Mouse (Mus musculus) layer of hippocampus, postnatal 14 days (tissue): ENCODE measurements around the gene Tmem132b. TPM values are rescaled to one million over a fixed set of nuclear protein-coding genes. Genes with fewer than 3 reads are reported as not detected.
A peak's percentile ranks its signal among the peaks of the same experiment; 100 is the strongest.

Experiments
- DNase-seq, 2 experiments: peaks; one replicate each; pipeline ENCODE4 v3.0.0; 2021 to 2022; ENCODE audit warnings: low spot score in 2 of 2, mixed read lengths in 1 of 2
- total RNA-seq, 2 experiments: library from RNA; stranded (reverse); gene quantifications; 2 replicates each; pipeline ENCODE4 v1.2.3; 2021

Gene Tmem132b
- total RNA-seq, 2 experiments from 2014 or later: 98.9 to 106 TPM

DNA sequence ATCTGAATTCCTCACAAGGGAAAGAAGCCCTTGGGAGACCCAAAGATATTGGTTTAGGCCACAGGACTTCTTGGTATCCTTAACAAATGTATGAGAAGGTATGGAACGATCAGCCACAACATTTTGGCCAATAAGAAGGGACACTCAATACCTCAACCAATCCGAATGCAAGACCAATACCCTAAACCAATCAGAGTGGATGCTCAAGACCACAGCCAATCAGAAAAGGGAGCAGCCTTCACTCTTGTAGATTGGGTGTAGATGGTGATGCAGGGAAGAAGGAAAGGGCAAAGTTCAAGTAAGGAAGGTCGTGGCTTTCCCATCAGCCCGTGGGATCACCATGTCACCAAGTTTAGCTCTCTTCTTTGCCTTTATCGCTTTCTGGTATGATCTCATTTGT lies 40.4 kb downstream of the Tmem132b start:
- DNase-seq: no peak

DNA sequence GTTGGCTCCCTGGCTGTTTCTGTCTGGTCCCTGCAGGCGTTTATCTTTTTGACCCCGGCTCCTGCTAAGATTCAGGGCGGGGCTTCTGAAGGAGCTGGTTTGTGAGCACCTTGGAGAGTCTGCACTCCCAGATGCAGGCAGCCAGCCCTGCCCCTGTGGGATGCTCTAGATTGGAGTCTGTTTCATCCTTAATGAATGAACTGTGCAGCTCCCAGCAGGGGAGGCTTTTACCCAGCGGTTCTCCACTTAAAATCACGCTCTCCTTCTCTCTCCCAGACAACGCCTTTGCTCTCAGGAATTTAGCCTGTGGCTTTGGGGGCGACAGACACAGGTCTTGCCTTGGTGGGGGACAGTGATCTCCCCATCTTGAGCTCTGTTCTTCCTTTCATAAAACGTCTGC lies 43.3 kb downstream of the Tmem132b start:
- DNase-seq: no peak

DNA sequence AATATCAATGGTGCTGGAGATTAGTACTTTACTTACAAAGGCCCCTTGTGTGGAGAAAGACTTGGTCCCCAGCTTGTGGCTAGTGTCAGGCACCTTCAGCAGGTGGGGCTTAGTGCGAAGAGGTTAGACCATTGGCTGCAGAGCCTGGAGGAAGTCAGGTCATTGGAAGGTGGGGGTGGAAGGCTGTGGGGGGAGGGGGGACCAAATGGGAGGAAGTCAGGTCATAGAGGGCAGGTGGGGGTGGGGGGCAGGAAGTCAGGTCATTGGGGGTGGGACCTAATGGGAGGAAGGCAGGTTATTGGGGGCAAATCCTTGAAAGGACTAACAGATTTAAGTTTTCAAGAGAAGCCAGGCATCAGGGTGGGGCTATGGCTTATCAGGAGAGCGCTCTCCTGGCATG lies 44.3 kb downstream of the Tmem132b start:
- no peak for DNase-seq

DNA sequence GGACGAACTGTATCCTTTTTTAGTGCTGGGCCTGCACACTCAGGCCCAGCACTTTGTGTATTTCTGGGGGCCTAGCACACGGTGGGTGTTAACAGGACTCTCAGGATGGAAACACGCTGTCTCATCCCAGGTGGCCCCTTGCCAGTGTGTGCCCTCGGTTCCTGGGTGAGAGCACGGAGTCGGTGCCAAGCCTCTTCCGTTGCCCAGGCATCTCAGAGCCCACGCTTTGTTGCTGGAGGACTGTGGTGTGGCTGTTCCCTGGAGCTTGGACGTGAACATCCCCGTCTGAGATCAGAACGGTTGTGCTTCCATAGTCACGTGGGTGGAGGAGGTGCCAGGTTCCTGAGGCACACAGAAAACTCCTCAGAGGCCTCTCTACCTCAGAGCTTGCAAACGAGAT lies 47.1 kb downstream of the Tmem132b start:
- peak; percentile 56 to 79 for DNase-seq

DNA sequence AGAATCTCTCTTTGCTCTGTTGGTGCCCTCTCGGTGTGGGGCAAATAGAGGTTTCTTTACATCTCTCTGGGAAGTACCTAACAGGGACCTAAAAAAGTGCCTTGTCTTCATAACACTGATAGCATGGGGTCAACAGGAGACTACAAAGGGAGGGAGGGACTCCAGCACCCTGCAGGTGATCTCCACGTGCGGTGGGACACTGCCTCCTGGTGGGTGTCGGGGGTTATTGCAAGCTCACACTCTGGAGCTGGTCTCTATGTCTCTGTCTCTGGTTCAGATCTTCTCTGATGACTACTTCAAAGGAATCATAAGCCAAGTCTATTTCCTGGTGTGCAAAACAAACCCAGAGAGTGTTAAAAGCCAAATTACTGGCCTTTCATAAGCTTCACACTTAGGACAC lies 47.6 kb downstream of the Tmem132b start:
- no peak for DNase-seq

DNA sequence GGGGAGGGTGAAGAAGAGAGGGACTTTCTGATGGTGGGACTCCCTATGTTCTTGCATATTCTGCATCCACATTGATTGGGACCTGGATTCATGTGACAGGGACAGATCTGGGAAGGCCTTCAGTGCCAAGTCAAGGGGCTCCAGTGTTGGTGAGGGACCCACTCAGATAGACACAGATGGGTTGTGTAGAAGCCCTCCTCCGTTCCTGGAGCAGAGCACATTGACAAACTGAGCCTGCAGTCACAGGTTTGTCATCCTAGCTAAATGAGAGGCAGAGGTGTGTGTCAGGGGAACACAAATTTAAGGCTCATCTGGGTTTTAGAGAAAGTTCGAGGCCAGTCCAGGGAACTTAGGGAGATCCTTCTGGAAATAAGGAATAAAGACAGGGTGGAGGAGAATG lies 51.7 kb downstream of the Tmem132b start:
- DNase-seq: peak; percentile 27 to 36

DNA sequence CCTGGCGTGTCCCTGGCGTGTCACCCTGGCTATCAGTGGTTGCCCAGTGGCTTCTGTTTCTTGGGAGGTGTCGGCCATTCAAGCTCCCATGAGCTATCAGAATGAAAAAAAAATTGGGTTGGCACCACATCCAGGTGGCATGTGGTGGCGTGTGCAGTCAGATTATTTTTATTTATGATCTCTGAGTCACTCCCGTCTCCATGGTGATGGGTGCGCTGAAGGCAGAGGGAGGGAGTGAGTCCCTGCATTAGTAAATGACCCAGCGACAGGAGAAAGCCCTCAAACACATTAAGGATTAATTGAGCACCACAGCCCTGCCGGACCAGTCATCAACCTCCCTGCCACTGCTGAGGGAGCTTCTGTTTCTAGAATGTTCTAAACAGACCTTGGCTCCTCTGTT lies 52.3 kb downstream of the Tmem132b start:
- peak; percentile 28 to 70 for DNase-seq

DNA sequence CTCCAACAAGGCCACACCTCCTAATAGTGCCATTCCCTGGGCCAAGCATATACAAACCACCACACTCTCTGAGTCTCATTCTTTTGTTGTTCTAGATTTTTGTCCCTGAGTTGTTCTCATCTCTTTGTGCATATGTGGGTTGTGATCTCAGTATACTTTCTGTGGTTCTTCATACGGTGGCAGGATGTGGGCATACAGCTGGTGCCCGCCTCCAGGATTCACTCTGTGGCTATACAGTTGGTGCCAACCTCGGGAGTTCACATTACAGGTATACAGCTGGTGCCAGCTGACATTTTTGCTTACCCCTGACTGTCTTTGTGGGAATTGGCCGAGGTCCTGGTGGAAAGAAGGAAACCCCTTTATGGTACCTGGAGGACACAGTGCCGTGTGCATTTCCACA lies 53.6 kb downstream of the Tmem132b start:
- no peak for DNase-seq

DNA sequence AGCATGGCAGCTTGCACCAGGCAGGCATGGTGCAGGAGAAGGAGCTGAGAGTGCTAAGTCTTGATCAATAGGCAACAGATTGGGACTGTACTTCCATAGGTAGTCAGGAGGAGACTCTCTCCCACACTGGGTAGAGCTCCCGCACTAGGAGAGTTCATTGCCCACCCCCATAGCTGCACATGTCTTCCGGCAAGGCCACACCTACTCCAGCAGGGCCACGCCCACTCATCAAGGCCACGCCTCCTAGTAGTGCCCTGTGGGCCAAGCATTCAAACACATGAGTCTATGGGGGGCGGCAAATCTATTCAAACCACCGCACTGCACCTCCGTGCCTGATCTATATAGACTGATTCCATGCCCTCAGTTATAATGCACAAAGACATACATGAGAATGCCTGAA lies 56.6 kb downstream of the Tmem132b start:
- no peak for DNase-seq

DNA sequence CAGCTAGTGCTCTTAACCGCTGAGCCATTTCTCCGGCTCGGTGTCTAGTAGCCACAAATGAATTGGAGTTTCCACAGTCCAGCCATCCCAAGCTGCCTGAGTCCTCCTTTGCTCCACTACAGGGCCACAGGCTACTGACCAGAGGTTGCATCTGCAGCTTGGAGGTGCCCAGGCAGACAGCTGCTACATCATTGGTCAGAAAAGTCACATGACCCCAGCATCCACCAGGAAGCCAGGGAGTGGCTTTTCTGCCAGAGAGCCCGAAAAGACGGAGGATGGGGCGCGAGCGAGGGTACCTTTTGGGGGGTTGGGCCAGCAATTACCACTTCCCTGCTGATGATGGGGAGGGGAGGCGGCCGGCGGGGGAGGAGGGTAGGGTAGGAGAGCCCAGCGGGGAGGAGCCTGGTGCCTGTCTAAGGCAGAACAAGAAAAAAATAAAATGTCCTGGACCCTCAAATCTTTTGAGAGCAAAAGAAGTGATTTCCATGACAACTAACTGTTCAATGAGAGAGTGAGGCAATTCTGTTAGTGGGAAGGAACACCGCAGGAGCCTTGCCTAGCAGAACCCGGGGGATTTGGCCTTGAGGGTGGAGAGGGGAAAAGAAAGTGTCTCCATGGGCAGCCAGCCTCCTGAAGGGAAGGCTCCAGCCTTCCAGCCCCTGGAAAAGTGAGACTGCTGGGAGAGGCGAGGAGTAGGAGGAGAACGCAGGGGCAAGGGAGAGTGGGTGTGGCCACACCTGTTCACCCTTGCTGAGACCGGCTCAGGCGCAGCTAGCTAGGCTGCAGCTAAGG lies 57.5 kb downstream of the Tmem132b start:
- DNase-seq: peak in 1 of 2 experiments; percentile 46

DNA sequence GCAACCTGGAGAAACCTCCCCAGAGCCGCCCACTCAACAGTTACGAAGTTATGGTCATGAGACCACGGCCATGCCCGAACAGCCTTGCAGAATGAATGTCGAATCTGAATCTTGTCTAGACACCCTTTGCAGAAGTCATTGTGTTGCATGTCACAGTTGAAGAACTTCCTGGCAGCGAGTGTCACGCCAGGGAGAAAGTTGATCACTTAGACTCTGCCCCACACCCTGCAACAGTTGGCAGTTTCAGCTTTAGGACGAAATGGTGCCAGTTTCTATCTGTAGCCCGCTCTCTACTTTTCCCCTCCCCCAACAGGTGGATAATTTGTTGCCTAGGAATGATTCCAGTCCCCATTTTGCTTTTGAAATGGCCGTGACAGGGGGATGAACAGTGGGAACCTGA lies 66.5 kb downstream of the Tmem132b start:
- DNase-seq: no peak

DNA sequence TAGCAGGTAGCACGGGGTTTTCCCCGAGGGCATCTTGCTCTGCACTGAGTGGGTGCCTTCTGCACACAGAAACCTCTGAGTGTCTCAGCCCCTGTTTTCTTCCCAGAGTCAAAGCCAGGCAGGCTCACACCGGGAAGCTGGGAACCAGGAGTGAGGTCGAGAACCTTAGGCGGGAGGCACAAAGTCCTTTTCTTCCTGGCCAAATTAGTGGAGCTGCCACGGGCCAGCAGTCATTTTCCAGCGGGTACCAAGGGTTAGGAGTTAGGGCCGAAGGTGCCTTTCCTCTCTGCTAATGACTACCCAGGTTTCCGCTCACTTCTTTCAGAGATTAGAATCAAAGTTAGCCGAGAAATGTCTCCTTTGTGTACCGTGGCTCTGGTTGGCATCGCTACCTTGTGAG lies 75.6 kb downstream of the Tmem132b start:
- DNase-seq: no peak

DNA sequence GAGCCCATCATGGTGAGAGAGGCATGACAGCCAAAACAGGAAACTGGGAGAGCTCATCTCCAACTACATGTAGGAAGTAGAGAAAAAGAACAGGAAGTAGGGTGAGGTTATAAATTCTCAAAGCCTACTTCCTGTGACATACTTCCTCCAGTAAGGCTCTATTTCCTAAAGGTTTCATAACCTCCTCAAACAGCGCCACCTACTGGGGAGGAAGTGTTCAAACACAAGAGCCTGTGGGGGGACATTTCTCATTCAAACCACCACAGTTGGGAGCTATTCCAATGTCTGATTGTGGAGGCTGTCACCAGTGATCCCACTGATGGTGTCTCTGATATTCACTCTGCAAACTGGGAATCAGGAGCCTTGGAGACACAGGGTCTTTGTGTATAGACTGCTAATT lies 78.4 kb downstream of the Tmem132b start:
- no peak for DNase-seq

DNA sequence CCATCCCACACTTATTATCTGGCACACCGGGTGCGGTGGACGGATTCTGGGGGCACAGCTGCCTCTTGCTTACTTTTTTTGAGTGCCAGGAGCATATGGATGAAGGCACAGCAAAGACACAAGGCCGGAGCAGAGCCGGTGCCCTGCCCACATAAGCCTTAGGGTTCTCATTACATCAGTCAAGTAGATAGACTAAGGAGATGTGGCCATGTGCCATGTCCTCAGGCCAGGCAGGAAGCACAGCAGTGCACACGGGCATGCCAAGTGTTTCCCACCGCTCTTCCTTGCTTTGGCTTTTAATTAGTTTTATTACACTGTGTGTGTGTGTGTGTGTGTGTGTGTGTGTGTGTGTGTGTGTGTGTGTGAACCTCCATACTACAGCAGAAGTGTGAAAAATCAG lies 80.9 kb downstream of the Tmem132b start:
- no peak for DNase-seq

DNA sequence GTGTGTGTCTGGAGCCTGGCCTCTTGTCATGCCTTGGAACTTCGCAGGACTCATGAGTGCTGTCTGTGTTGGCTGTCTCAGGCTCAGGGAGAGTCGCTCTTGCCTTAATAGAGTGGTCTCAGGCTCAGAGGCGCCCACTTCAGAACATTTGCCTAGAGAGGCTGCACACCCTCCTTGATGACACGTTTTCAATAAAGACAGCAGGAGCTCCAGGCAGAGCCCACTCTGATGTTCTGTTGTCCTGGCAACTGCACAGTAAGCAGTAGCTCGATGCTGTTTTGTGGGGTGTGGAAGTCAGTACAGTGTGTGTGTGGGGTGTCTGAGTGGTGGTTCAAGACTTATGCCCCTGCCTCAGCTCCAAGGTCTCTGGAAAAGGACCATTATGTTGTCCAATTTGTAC lies 81.6 kb downstream of the Tmem132b start:
- peak; percentile 36 to 43 for DNase-seq

DNA sequence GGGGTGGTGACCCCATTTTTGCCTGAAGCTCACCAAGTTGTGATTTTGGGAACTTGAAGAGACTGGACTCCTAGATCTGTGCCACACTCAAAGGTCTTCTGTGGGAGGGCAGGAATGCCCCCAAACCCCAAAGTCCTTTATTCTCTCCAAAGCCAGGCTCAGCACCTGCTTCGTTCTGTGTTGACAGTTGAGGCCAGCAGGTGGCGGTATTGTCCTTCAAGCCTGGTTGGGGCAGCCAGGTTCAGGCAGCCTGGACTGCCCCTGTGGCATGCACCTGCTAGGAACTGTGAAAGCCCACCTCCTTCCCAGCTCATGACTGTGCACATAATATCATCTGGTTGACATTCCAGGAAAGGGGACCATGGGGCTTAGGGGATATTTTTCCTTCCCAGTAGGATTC lies 82.8 kb downstream of the Tmem132b start:
- no peak for DNase-seq

DNA sequence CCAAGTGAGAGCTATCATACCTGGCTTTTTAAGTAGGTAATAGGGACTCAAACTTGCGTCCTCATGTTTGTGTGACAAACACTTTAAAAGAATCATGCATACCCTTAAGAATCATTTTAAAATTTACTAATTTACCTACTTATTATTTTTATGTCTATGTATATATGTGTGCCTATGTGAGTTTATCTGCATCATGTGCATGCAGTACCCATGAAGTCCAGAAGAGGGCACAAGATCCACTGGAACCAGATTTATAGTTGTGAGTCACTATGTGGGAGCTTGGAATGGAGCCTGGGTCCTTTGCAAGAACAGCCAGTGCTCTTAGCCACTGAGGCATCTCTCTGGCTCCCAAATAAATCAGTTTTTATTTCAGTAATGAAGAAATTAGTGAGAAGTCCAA lies 85.5 kb downstream of the Tmem132b start:
- DNase-seq: no peak

DNA sequence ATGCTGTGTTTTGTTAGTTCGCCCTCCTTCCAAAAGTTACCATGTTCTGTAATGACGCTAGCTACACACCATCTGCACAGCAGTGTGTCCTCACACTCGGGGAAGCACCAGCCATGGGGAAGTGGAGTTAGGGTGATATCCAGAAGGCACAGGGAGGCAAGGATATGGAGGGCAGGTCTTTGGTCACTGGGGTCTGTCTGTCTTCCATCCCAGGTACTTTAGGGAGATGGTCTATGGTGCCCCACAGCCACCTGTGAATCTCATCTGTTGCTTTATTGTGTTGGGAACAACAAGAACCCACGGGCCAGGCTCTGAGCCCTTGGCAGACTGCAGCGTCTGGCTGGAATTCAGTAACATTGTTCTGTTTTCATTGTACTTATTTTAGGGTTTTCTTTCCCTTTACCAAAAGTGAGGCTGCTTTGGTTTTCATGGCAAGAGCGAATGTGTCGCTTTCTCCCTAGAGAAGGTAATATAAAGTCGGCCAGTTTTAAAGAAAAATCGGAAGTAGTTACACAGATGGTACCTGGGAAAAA lies 96.3 kb downstream of the Tmem132b start:
- peak; percentile 75 to 82 for DNase-seq

DNA sequence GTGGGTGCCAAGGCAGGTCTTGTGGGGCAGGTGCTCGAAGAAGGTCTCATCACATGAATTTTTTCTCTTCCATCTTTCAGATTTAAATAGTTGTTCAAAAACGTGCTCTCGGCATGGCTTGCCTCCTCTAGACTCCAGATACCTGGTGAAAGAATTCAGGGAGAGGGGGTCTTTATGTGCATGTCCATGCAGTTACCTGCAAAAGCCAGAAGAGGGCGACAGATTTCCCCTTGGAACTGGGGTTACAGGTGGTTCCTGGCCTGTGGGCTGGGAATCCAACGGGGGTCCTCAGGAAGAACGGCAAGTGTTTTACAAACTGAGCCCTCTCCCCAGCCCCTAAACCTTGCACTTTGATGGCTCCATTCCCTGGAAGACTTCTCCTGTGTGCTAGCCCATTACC lies 103.1 kb downstream of the Tmem132b start:
- DNase-seq: no peak

DNA sequence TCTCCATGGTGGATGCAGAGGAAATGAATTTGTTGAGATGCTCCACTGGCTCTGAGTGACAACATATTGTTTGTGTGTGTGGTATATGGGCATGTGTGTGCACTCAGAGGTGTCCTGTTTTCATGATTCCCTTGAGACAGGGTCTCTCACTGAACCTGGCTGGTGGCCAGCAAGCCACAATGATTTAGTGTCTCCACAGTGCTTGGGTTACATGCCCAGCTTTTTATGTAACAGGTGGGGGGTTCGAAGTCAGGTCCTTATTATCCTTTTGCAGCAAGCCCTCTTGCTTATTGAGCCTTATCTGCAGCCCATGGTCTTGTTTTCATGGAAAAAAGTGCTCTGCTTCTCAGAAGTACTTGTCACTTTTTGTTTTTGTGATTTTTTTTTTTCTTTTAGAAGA lies 109.4 kb downstream of the Tmem132b start:
- no peak for DNase-seq

DNA sequence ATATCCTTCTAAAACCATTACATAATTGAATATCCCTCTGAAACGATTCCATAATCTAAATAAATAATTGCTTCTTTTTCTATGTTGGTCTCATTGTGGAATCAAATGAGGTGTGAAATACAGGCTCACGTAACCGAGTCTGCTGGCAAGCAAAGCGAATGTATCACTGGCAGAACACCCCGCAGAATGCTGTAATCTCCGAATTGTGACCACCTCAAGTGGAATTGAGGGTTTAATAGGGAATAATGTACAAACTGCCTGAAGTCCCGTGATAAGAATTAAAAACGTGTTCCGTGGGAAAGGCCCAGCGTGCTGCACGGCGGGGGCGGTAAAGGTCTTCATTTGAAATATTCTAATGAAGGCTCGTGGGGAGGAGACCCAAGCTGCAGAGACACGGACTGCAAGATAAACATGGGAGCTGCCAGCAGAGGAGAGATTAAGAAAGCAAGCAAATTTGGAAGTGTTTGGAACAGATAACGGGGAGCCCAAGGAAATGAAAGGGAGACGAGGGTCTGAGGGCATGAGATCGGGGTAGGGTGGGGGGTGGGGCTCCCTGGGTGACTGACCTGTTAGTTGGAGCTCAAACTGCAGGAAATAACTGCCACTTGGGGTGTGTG lies 110.1 kb downstream of the Tmem132b start:
- no peak for DNase-seq

DNA sequence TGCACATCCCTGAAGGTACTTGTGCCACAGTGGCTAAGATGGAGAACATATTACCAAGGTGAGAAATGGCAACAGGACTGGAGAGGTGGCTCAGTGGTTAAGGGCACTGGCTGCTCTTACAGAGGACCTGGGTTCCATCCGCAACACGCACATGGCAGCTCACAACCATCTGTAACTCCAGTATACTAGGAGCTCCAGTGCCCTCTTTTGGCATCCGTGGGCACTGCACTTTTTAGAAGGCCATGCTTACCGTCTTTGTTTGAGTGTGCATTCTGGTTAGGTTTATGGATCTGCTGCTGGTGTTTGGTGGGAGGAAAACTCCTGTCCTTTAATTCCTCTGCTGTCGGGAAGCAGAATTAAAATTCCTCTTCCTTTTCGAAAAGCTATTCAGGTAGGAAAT lies 116.7 kb downstream of the Tmem132b start:
- DNase-seq: no peak

DNA sequence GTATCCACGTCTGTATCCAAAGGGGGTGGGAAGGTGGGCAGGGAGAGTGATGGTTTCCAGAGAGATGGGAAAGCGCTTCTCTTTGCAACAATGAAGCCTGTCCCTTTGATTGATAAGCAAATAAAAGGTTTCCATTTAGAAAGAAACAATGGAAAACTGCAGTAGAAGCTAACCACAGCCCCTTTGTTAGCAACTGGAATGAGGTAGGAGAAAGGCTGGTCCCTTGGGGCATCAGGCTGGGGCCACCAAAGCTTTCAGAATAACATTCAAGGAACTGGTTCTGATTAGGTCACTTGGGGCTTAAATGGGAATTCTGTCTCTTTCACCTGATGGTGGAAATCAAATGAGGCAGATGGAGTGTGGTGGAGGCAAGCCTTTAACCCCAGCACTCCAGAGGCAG lies 118.4 kb downstream of the Tmem132b start:
- DNase-seq: no peak
